ENCODE assay signal across 17 mouse cellular contexts in the genomic region with DNA sequence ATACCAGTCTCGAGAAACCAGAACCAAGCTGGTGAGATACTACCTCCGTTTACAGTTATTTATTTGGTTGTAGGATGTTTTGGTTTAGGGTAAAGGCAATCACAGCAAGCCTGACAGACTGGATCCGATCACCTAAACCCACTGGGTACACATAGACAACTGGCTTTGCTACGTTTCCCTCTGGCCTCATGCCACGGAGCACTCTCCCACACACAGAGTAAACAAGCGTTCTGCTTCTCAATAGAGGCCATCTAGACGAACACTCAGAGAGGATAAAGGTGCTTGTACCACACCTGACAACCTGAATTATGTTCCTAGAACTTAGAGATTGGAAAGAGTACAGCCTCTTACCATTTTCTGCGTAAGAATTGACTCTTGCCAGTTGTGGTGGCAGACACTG. TPM values are rescaled to one million over a fixed set of nuclear protein-coding genes. Genes with fewer than 3 reads are reported as not detected.
"Had no signal": no experiment of that assay in that cellular context is flagged by ENCODE, and none has a peak within 500 bp of the region (broad histone marks: within the 10 kb centered on the region; RNA-seq: fewer than 3 reads in every experiment).

No protein-coding gene starts in this region.

- H3K9ac ChIP-seq: liver, embryonic 15.5 days; midbrain, embryonic 13.5 days; neural tube, embryonic 13.5 days had no signal

- H3K4me2 ChIP-seq: liver, embryonic 15.5 days; midbrain, embryonic 13.5 days; neural tube, embryonic 13.5 days had no signal

- H3K4me3 ChIP-seq: layer of hippocampus, adult 2 months; liver, embryonic 15.5 days; megakaryocyte, embryonic 14.5 days; midbrain, embryonic 10.5 days; midbrain, embryonic 13.5 days; myocyte; neural tube, embryonic 13.5 days had no signal

- H3K4me1 ChIP-seq: midbrain, embryonic 10.5 days; midbrain, embryonic 13.5 days; neural tube, embryonic 13.5 days had no signal

- H3K9me3 ChIP-seq: liver, embryonic 15.5 days; megakaryocyte, embryonic 14.5 days; midbrain, embryonic 10.5 days; midbrain, embryonic 13.5 days; neural tube, embryonic 13.5 days had no signal

- H3K27ac ChIP-seq: hindbrain, postnatal 0 days; kidney, postnatal 0 days; layer of hippocampus, adult 2 months; liver, embryonic 15.5 days; midbrain, embryonic 10.5 days; midbrain, embryonic 13.5 days; neural tube, embryonic 13.5 days had no signal

- H3K27me3 ChIP-seq: liver, embryonic 15.5 days; midbrain, embryonic 13.5 days; neural tube, embryonic 13.5 days had no signal

- DNase-seq: kidney, adult 18-20 months; kidney, adult 9 months; layer of hippocampus, adult 9-11 months; thymus, postnatal 25 days had no signal

- ATAC-seq: hindbrain, postnatal 0 days; inflammation-experienced regulatory T-cells, adult 6 months; intestine, embryonic 16.5 days; midbrain, embryonic 13.5 days; midbrain, embryonic 16.5 days had no signal

- H3K36me3 ChIP-seq: liver, embryonic 15.5 days; midbrain, embryonic 10.5 days; midbrain, embryonic 13.5 days; neural tube, embryonic 13.5 days had no signal

RNA-seq across cellular contexts. Expression of a gene that starts 32.9 kb away (rescaled TPM):
- polyA plus RNA-seq: large intestine, adult 2 months; myocyte had no signal
